Mouse (Mus musculus) limb, embryonic 10.5 days (tissue): Measurements from ENCODE around the gene March8. TPM values are rescaled to one million over a fixed set of nuclear protein-coding genes. Genes with fewer than 3 reads are reported as not detected.

Experiments
- DNase-seq: peaks from one replicate; pipeline ENCODE4 v3.0.0-alpha.2; 2017; ENCODE audit warnings: low spot score
- H3K27ac ChIP-seq: fragments of 300-500 bp; sonication (generic); 2 replicates; pipeline ENCODE4 v1.5.1; 2016; ENCODE audit warnings: mild to moderate bottlenecking
- H3K27me3 ChIP-seq: fragments of 300-500 bp; sonication (generic); 2 replicates; pipeline ENCODE4 v1.6.1; 2016; ENCODE audit warnings: low read depth, mild to moderate bottlenecking; ENCODE audit not compliant: poor library complexity, severe bottlenecking
- H3K36me3 ChIP-seq: fragments of 300-500 bp; sonication (generic); 2 replicates; pipeline ENCODE4 v1.6.1; 2016; ENCODE audit warnings: mild to moderate bottlenecking, moderate library complexity
- H3K4me1 ChIP-seq: fragments of 300-500 bp; sonication (generic); 2 replicates; pipeline ENCODE4 v1.6.1; 2016
- H3K4me3 ChIP-seq: fragments of 300-500 bp; sonication (generic); 2 replicates; pipeline ENCODE4 v1.5.1; 2016; ENCODE audit warnings: mild to moderate bottlenecking, moderate library complexity
- H3K9me3 ChIP-seq: fragments of 300-500 bp; sonication (generic); replicated peaks from 2 replicates; pipeline ENCODE4 v1.6.1; 2016; ENCODE audit warnings: mild to moderate bottlenecking
- WGBS: fragments of 180-500 bp; shearing (Covaris S2); methylation state at CpG from one replicate; pipeline ENCODE4 v1.1.7; 2016; 5-methylcytosine and 5-hydroxymethylcytosine counted together
- polyA plus RNA-seq: library from polyadenylated mRNA; unstranded; fragments of >200 nt; fragmentation: Nextera tagmentation; extraction: Ambion mirVana; gene quantifications from 2 replicates; pipeline ENCODE4 v1.2.1, GENCODE M21; 2016

The March8 gene
- polyA plus RNA-seq, 1 experiment from 2014 or later = 19.6 TPM

- H3K9me3 ChIP-seq = no peaks in the 10 kb centered on the region
- no peak overlapping the region for H3K27ac ChIP-seq
- peaks cover 7% of the 10 kb centered on the region for H3K4me1 ChIP-seq
- WGBS = 83% methylated on average over 4 of the region's 4 CpGs
- no peak overlapping the region for H3K4me3 ChIP-seq
- no peak for DNase-seq
- peaks cover 44% of the 10 kb centered on the region for H3K27me3 ChIP-seq
- no peaks in the 10 kb centered on the region for H3K36me3 ChIP-seq
Measured at GRCm38 (mm10) chr6:116458728-116459127, 120.9 kb downstream of the March8 start.

Other genes with a start within 250 kb of the March8 start
- 13.9 and 14.3 TPM in 2 replicates for gene Tmcc1, start 144.5 kb upstream of the March8 start, polyA plus RNA-seq
- gene Washc2, start 130.0 kb upstream of the March8 start, polyA plus RNA-seq = 47.1 and 52.7 TPM in 2 replicates
- 4.7 and 6.3 TPM in 2 replicates for gene Zfand4, start 73.8 kb upstream of the March8 start, polyA plus RNA-seq
- 0.84 and 0.86 TPM in 2 replicates for gene Alox5, start 123.2 kb downstream of the March8 start, polyA plus RNA-seq
- not detected in 2 replicates for gene Olfr211, start 151.1 kb downstream of the March8 start, polyA plus RNA-seq
- gene Olfr212, start 168.5 kb downstream of the March8 start, polyA plus RNA-seq = not detected in 2 replicates
- not detected in 2 replicates for gene Olfr213, start 200.4 kb downstream of the March8 start, polyA plus RNA-seq
- gene Gm5580, start 213.1 kb downstream of the March8 start, polyA plus RNA-seq = 0.53 and 0.75 TPM in 2 replicates
- gene Olfr214, start 216.2 kb downstream of the March8 start, polyA plus RNA-seq = not detected in 2 replicates
- gene Olfr215, start 246.2 kb downstream of the March8 start, polyA plus RNA-seq = not detected in 2 replicates